Mouse (Mus musculus) ES-CJ7 (cell line): ENCODE measurements around the gene Large1.
A peak's percentile ranks its signal among the peaks of the same experiment; 100 is the strongest.

Experiments
- DNase-seq: peaks from one replicate; pipeline ENCODE4 v3.0.0; 2011; ENCODE audit warnings: low read depth, low spot score

Large1 gene

GRCm38 (mm10) chr8:72801583-72801982 is 551.8 kb downstream of the Large1 start:
- DNase-seq, result no peak

GRCm38 (mm10) chr8:72780644-72781043 is 572.7 kb downstream of the Large1 start:
- no peak for DNase-seq

DNA sequence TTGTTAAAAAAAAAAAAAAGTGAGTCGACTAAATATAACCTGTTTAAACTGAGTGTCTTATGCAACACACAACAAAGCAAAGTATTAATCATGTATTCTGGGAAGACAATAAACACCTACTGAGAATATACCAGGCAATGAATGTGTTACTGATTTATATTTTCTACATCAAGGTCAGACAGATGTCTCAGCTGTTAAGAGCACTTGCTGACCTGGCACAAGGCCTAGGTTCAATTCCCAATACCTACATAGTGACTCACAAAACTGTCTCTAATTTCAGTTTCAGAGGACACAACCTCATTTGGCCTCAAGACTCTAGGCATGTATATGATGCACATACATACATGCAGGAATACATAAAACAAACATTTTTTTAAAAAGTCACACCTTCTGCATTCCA is 575.5 kb downstream of the Large1 start:
- no peak for DNase-seq

DNA sequence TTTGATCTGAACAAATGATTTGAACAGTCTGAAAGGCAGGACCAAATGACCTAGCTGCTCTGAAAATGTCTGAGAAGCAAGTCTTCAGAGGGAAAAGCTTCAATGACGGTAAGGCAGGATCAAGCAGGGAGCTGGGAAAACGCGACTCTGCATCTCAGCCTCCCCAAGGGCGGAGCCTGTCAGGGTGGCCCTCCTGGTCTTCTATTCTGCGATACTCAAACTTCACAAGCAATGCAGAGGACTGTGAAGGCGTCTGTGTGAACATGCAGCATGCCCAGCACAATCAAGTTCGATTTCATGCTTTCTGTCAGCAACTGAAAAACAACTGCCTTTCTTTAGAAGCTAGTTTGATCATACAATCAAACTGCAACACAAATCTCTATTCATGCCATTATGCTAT is 586.6 kb downstream of the Large1 start:
- no peak for DNase-seq

- peak; percentile 56 for DNase-seq
Measured at GRCm38 (mm10) chr8:72765696-72766095, 587.6 kb downstream of the Large1 start.
